Mouse (Mus musculus): ENCODE measurements around the gene Pard6a. TPM values are rescaled to one million over a fixed set of nuclear protein-coding genes. Genes with fewer than 3 reads are reported as not detected.

Gene Pard6a
- polyA plus RNA-seq, 1 experiment from 2014 or later: 43.6 TPM

- Histone ChIP-seq H3K27ac (no peak overlapping the region), H3K27me3 (no peaks in the 10 kb centered on the region), H3K9me3 (replicated peaks) (no peaks in the 10 kb centered on the region), H3K4me1 (peaks cover 41% of the 10 kb centered on the region), H3K36me3 (ENCODE audit: poor library complexity, severe bottlenecking) (peaks cover 41% of the 10 kb centered on the region), H3K9ac (no peak overlapping the region), H3K4me3 (no peak overlapping the region), H3K4me2 (no peak overlapping the region)
- 94% methylated on average over 24 of the region's 24 CpGs for WGBS
- ATAC-seq: no peak
These were observed 1.9 kb downstream of the Pard6a start for GRCm38 (mm10) chr8:105702731-105703415.

DNA sequence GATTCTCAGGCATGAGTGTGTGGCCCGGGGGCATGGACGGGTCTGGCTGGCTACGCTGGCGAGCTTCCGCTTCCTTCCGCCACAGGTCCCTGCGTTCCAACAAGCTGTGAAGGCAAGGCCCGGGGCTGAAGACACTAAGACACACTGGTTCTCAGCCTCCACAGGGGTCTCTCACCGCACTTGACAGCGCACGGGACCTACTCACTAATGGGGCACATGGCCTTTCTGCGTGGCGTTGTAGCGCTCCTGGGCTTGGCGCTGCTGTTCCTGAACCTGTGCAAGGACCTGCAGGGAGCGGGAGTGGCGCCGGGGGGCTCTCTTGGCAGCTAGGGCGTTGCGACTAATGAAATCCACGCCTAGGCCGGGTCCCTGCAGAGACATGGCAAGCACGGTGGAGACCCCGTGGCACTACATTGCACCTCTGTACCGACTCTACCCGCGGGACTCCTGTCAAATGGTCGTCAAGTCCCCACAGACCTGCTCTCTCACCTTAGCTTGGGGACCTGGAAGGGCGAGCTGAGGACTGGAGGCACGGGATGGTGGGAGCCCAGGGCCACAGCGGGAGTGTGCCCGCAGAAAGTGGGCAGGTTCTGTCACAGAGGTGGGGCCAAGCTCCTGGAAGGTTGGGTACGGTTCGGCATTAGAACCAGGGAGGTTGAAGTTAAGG is 3.3 kb downstream of the Pard6a start:
- Histone ChIP-seq H3K36me3 (ENCODE audit: poor library complexity, severe bottlenecking) (peaks cover 30% of the 10 kb centered on the region), H3K9me3 (replicated peaks) (no peaks in the 10 kb centered on the region), H3K27ac (no peak overlapping the region), H3K4me3 (no peak overlapping the region), H3K4me2 (no peak overlapping the region), H3K4me1 (peaks cover 41% of the 10 kb centered on the region), H3K9ac (no peak overlapping the region), H3K27me3 (no peaks in the 10 kb centered on the region)
- ATAC-seq: no peak
- 94% methylated on average over 34 of the region's 34 CpGs for WGBS

DNA sequence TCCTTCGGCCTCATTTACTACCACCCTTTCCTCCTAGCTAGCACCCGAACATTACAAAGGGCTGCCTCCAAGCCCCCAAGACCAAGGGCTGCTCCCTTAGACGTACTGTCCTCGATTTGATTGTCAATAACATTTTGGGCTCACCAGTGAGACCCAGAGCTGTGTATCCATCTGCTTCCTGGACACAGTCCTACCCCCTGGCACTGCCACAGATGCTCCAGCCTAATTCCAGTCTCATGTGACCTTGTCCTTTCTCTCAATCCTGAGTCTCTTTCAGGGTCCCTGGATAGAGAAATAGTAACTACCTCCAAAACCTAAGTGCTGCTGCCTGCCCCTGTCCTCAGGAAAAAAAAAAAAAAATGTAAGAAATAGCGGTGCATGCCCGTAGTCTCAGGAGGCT is 4.0 kb downstream of the Pard6a start:
- no peak overlapping the region for H3K4me3 ChIP-seq
- H3K27me3 ChIP-seq: no peaks in the 10 kb centered on the region
- H3K36me3 ChIP-seq (ENCODE audit: poor library complexity, severe bottlenecking): peaks cover 25% of the 10 kb centered on the region
- no peak overlapping the region for H3K4me2 ChIP-seq
- H3K9ac ChIP-seq: no peak overlapping the region
- no peak overlapping the region for H3K27ac ChIP-seq
- no peak for ATAC-seq
- H3K4me1 ChIP-seq: peaks cover 34% of the 10 kb centered on the region
- WGBS: 92% methylated on average over 6 of the region's 6 CpGs
- H3K9me3 ChIP-seq (replicated peaks): no peaks in the 10 kb centered on the region

DNA sequence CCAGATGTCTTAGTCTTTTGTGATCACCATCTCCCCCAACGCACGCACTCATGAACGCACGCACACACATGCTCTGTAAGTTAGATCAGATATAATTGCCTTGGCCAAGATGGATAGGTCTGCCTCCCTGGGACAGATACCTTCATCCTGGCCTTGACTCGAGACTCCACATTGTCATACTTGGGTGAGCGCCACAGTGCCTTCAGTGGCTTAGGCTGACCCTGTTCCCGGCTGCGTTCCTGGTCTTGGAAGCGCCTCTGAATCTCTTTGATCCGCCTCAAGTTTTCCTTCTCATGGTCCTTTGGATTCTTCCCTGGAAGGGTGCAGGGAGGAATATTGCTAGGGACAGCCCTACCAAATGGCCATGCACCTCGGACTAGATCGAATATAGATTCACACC is 5.5 kb downstream of the Pard6a start:
- ATAC-seq: no peak
- 73% methylated on average over 12 of the region's 12 CpGs for WGBS
- H3K27me3 ChIP-seq: no peaks in the 10 kb centered on the region
- peak overlapping the region; percentile 70 for H3K4me3 ChIP-seq
- 0 out of 2 replicates have a peak overlapping the region, but pooled peaks have one; percentile 17 for H3K9ac ChIP-seq
- peak overlapping the region; percentile 95 for H3K4me2 ChIP-seq
- H3K4me1 ChIP-seq: peaks cover 29% of the 10 kb centered on the region
- H3K9me3 ChIP-seq (replicated peaks): no peaks in the 10 kb centered on the region
- H3K36me3 ChIP-seq (ENCODE audit: poor library complexity, severe bottlenecking): peaks cover 25% of the 10 kb centered on the region
- no peak overlapping the region for H3K27ac ChIP-seq

GRCm38 (mm10) chr8:105707498-105708403 is 6.8 kb downstream of the Pard6a start, which contains the start of the genes 4933405L10Rik and Enkd1:
4933405L10Rik (plus strand) TSS chr8:105707655.
Enkd1 (minus strand) TSS chr8:105708210.
- peaks cover 19% of the 10 kb centered on the region for H3K4me1 ChIP-seq
- no peaks in the 10 kb centered on the region for H3K27me3 ChIP-seq
- peak within 1 kb of the TSS; percentile 78 for H3K9ac ChIP-seq
- H3K4me3 ChIP-seq: peak within 1 kb of the TSS; percentile 70
- peak within 1 kb of the TSS; percentile 95 for H3K4me2 ChIP-seq
- peak; percentile 90 for ATAC-seq
- peaks cover 19% of the 10 kb centered on the region for H3K36me3 ChIP-seq (ENCODE audit: poor library complexity, severe bottlenecking)
- H3K9me3 ChIP-seq (replicated peaks): no peaks in the 10 kb centered on the region
- H3K27ac ChIP-seq: no peak within 1 kb of the TSS
- under 1% methylated on average over 54 of the region's 55 CpGs for WGBS

DNA sequence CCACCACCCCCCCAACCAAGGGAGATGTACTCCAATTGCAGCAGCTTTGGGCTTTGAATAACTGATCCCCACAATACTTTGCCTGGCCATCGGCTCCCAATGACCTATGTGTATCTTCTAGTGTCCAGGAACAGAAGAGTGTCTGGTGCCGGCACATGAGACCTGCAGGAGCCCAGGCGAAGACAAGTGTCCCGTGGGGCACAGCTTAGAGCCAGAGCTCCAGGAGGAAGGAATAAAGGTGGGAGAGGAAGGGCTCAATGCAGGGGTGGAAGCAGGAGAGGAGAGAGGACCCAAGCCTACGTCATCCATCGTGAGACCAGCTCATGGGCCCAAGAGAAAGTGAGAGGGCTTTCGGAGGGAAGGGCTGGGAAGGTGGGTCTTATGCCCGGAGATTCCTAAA is 7.7 kb downstream of the Pard6a start:
- H3K9ac ChIP-seq: no peak overlapping the region
- peaks cover 10% of the 10 kb centered on the region for H3K36me3 ChIP-seq (ENCODE audit: poor library complexity, severe bottlenecking)
- H3K27ac ChIP-seq: no peak overlapping the region
- 95% methylated on average over 8 of the region's 8 CpGs for WGBS
- no peak overlapping the region for H3K4me2 ChIP-seq
- H3K4me1 ChIP-seq: peaks cover 19% of the 10 kb centered on the region
- H3K4me3 ChIP-seq: 0 out of 2 replicates have a peak overlapping the region, but pooled peaks have one; percentile 70
- ATAC-seq: no peak
- H3K9me3 ChIP-seq (replicated peaks): no peaks in the 10 kb centered on the region
- H3K27me3 ChIP-seq: no peaks in the 10 kb centered on the region

- H3K9me3 ChIP-seq (replicated peaks): no peaks in the 10 kb centered on the region
- no peak overlapping the region for H3K4me3 ChIP-seq
- ATAC-seq: no peak
- no peaks in the 10 kb centered on the region for H3K27me3 ChIP-seq
- H3K4me2 ChIP-seq: no peak overlapping the region
- peaks cover 4% of the 10 kb centered on the region for H3K36me3 ChIP-seq (ENCODE audit: poor library complexity, severe bottlenecking)
- peaks cover 19% of the 10 kb centered on the region for H3K4me1 ChIP-seq
- no peak overlapping the region for H3K27ac ChIP-seq
- H3K9ac ChIP-seq: no peak overlapping the region
- WGBS: 75% methylated on average over 13 of the region's 14 CpGs
These were observed 8.4 kb downstream of the Pard6a start for GRCm38 (mm10) chr8:105709317-105709716.

GRCm38 (mm10) chr8:105712286-105712685 is 11.3 kb downstream of the Pard6a start:
- peaks cover 19% of the 10 kb centered on the region for H3K36me3 ChIP-seq (ENCODE audit: poor library complexity, severe bottlenecking)
- H3K9me3 ChIP-seq (replicated peaks): no peaks in the 10 kb centered on the region
- H3K4me2 ChIP-seq: no peak overlapping the region
- H3K4me1 ChIP-seq: peaks cover 5% of the 10 kb centered on the region
- no peak overlapping the region for H3K9ac ChIP-seq
- no peak for ATAC-seq
- no peaks in the 10 kb centered on the region for H3K27me3 ChIP-seq
- no peak overlapping the region for H3K4me3 ChIP-seq
- 90% methylated on average over 3 of the region's 3 CpGs for WGBS
- H3K27ac ChIP-seq: no peak overlapping the region

DNA sequence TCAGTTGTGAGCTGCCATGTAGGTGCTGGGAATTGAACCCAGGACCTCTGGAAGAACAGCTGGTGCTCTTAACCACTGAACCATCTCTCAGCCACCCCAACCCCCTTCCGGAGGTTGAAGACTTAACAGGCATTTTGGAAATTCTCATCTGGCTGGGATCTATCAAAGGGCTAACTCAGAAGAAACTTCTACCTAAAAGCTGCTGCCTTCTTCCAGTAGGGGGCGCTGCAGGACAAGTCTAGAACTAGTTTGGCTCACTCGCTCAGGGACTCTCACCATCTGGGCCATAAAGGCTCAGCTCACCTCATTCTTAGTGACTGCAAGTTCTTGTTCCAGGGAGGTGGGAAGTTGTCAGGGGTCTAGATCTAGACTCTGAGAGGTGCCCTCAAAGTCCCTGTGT is 13.2 kb downstream of the Pard6a start:
- Histone ChIP-seq H3K27ac (no peak overlapping the region), H3K4me1 (no peaks in the 10 kb centered on the region), H3K9me3 (replicated peaks) (no peaks in the 10 kb centered on the region), H3K4me2 (no peak overlapping the region), H3K9ac (no peak overlapping the region), H3K27me3 (no peaks in the 10 kb centered on the region), H3K4me3 (no peak overlapping the region), H3K36me3 (ENCODE audit: poor library complexity, severe bottlenecking) (peaks cover 21% of the 10 kb centered on the region)
- 13% methylated on average over 3 of the region's 3 CpGs for WGBS
- ATAC-seq: peak; percentile 54; the same call in 1 of the 2 replicates

- no peak for ATAC-seq
- no peaks in the 10 kb centered on the region for H3K4me1 ChIP-seq
- H3K36me3 ChIP-seq (ENCODE audit: poor library complexity, severe bottlenecking): peaks cover 21% of the 10 kb centered on the region
- WGBS: 77% methylated on average over 6 of the region's 6 CpGs
- H3K9ac ChIP-seq: no peak overlapping the region
- no peak overlapping the region for H3K4me3 ChIP-seq
- H3K9me3 ChIP-seq (replicated peaks): no peaks in the 10 kb centered on the region
- H3K4me2 ChIP-seq: no peak overlapping the region
- no peaks in the 10 kb centered on the region for H3K27me3 ChIP-seq
- no peak overlapping the region for H3K27ac ChIP-seq
These were observed 14.1 kb downstream of the Pard6a start for GRCm38 (mm10) chr8:105715042-105715441.

DNA sequence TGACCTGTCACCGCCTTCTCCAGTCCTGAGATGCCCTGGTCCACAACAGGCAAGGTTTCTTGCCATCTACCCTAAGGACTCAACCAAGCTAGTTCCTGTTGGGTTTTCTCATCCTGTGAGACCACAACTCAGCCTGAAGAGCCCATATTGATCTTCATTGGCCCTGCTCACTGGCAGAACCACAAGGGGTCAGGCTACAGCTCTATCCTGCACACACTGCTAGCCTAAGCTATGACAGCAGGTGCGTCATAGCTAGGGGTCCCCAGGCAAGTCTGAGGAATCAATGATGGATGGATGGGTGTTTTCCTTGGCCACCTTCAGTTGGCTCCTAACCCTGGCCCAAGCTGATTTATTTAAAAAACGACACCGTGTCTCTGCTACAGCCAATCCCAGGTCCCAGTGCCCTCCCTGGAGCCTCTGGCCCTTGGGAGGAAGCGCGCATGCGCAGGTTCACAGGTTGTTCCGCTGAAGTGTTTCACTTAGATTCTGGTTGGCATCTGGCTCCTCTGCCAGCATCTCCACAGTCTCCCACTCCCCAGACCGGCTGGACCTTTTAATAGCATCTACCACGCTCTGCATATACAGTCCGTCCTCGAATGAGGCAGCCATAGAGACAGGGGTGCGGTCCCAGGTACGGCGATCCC is 15.5 kb downstream of the Pard6a start:
- Histone ChIP-seq H3K4me1 (no peaks in the 10 kb centered on the region), H3K27ac (no peak overlapping the region), H3K36me3 (ENCODE audit: poor library complexity, severe bottlenecking) (peaks cover 29% of the 10 kb centered on the region), H3K27me3 (no peaks in the 10 kb centered on the region), H3K9ac (no peak overlapping the region), H3K4me3 (no peak overlapping the region), H3K4me2 (no peak overlapping the region), H3K9me3 (replicated peaks) (no peaks in the 10 kb centered on the region)
- 93% methylated on average over 15 of the region's 15 CpGs for WGBS
- ATAC-seq: no peak
